Mouse (Mus musculus) liver, adult 2 months (tissue): ENCODE data around the gene Lxn.

Experiments
- CTCF ChIP-seq: fragments of 200-500 bp; IDR thresholded peaks from 2 replicates; pipeline ENCODE4 v1.5.1; 2011; ENCODE audit warnings: low read depth, low read length, control low read depth
- POLR2A ChIP-seq: fragments of 200-500 bp; IDR thresholded peaks from 2 replicates; pipeline ENCODE4 v1.6.1; 2011; ENCODE audit warnings: low read length, control low read depth; ENCODE audit not compliant: insufficient read depth; ENCODE audit errors: extremely low read depth

- TF ChIP-seq CTCF (no peak), POLR2A (no peak)
Measured at GRCm38 (mm10) chr3:67463001-67463400, 725 bp downstream of the Lxn start.
